Mouse (Mus musculus) bone marrow macrophage, adult 2 months (primary cell): ENCODE results near the gene Kctd4. TPM values are rescaled to one million over a fixed set of nuclear protein-coding genes. Genes with fewer than 3 reads are reported as not detected.
A peak's percentile ranks its signal among the peaks of the same experiment; 100 is the strongest.

Experiments
- H3K27ac ChIP-seq: 2 replicates; pipeline ENCODE4 v1.5.1; 2012; ENCODE audit warnings: low read depth, low read length; ENCODE audit not compliant: insufficient read depth
- H3K4me1 ChIP-seq: 2 replicates; pipeline ENCODE4 v1.6.1; 2012; ENCODE audit warnings: low read length; ENCODE audit not compliant: control insufficient read depth, insufficient read depth
- H3K4me3 ChIP-seq: 2 replicates; pipeline ENCODE4 v1.5.1; 2012; ENCODE audit warnings: mild to moderate bottlenecking, low read length, moderate library complexity; ENCODE audit not compliant: insufficient read depth
- CTCF ChIP-seq: IDR thresholded peaks from 2 replicates; pipeline ENCODE4 v1.5.1; 2012; ENCODE audit warnings: low read depth, mild to moderate bottlenecking, low read length, moderate library complexity
- POLR2A ChIP-seq: IDR thresholded peaks from 2 replicates; pipeline ENCODE4 v1.6.1; 2012; ENCODE audit warnings: mild to moderate bottlenecking, low read depth, low read length, borderline replicate concordance
- polyA plus RNA-seq: library from polyadenylated mRNA; stranded (reverse); fragments of >200 nt; gene quantifications from 2 replicates; pipeline ENCODE4 v1.2.4, GENCODE M21; 2012; ENCODE audit not compliant: missing spikeins, insufficient read depth, insufficient read length

Gene Kctd4
- polyA plus RNA-seq, 1 experiment, result not detected

GRCm38 (mm10) chr14:75986878-75987483 lies 32.2 kb downstream of the Kctd4 start:
- H3K4me1 ChIP-seq, result peaks cover 13% of the 10 kb centered on the region
- no peak overlapping the region for H3K27ac ChIP-seq
- no peak for TF ChIP-seq CTCF
- TF ChIP-seq POLR2A, result no peak
- H3K4me3 ChIP-seq, result no peak overlapping the region

GRCm38 (mm10) chr14:75989168-75989567 lies 34.4 kb downstream of the Kctd4 start:
- H3K27ac ChIP-seq, result no peak overlapping the region
- peaks cover 11% of the 10 kb centered on the region for H3K4me1 ChIP-seq
- no peak overlapping the region for H3K4me3 ChIP-seq
- TF ChIP-seq POLR2A, result no peak
- TF ChIP-seq CTCF, result no peak

- Histone ChIP-seq H3K4me1 (peaks cover 2% of the 10 kb centered on the region; the same call in 1 of the 2 replicates), H3K27ac (no peak overlapping the region), H3K4me3 (no peak overlapping the region)
- TF ChIP-seq POLR2A (no peak), CTCF (no peak)
Measured at GRCm38 (mm10) chr14:75990936-75991335, 36.1 kb downstream of the Kctd4 start.

GRCm38 (mm10) chr14:75992371-75992770 lies 37.6 kb downstream of the Kctd4 start:
- H3K4me3 ChIP-seq, result no peak overlapping the region
- TF ChIP-seq POLR2A, result no peak
- TF ChIP-seq CTCF, result no peak
- H3K27ac ChIP-seq, result no peak overlapping the region
- peaks cover 2% of the 10 kb centered on the region; the same call in 1 of the 2 replicates for H3K4me1 ChIP-seq

GRCm38 (mm10) chr14:75998082-75998481 lies 43.3 kb downstream of the Kctd4 start:
- H3K27ac ChIP-seq, result no peak overlapping the region
- H3K4me1 ChIP-seq, result peaks cover 9% of the 10 kb centered on the region
- H3K4me3 ChIP-seq, result no peak overlapping the region
- TF ChIP-seq CTCF, result no peak
- TF ChIP-seq POLR2A, result no peak

- no peak overlapping the region for H3K4me3 ChIP-seq
- no peak overlapping the region for H3K27ac ChIP-seq
- peaks cover 9% of the 10 kb centered on the region for H3K4me1 ChIP-seq
- TF ChIP-seq CTCF, result no peak
- no peak for TF ChIP-seq POLR2A
Measured at GRCm38 (mm10) chr14:76001781-76002180, 47.0 kb downstream of the Kctd4 start.

GRCm38 (mm10) chr14:76005011-76005410 lies 50.2 kb downstream of the Kctd4 start:
- TF ChIP-seq POLR2A (no peak), CTCF (no peak)
- H3K4me1 ChIP-seq, result peaks cover 15% of the 10 kb centered on the region

GRCm38 (mm10) chr14:76008174-76008573 lies 53.4 kb downstream of the Kctd4 start:
- H3K27ac ChIP-seq, result no peak overlapping the region
- TF ChIP-seq CTCF (no peak), POLR2A (no peak)
- peaks cover 15% of the 10 kb centered on the region for H3K4me1 ChIP-seq
- H3K4me3 ChIP-seq, result no peak overlapping the region

More at GRCm38 (mm10) chr14:76005011-76005410, 50.2 kb downstream of the Kctd4 start:
- H3K4me3 ChIP-seq, result no peak overlapping the region
- no peak overlapping the region for H3K27ac ChIP-seq

GRCm38 (mm10) chr14:76009185-76009584 lies 54.4 kb downstream of the Kctd4 start:
- TF ChIP-seq POLR2A, result no peak
- no peak for TF ChIP-seq CTCF
- H3K4me3 ChIP-seq, result peak overlapping the region; percentile 74
- peaks cover 17% of the 10 kb centered on the region for H3K4me1 ChIP-seq
- H3K27ac ChIP-seq, result no peak overlapping the region

- peak within 1 kb of the TSS; percentile 34 for H3K27ac ChIP-seq
- peak within 1 kb of the TSS; percentile 74 for H3K4me3 ChIP-seq
- peaks cover 17% of the 10 kb centered on the region for H3K4me1 ChIP-seq
- TF ChIP-seq CTCF (no peak), POLR2A (no peak)
Measured at GRCm38 (mm10) chr14:76010102-76011061, 55.6 kb downstream of the Kctd4 start, which contains the start of gene Gtf2f2. Gene Gtf2f2 (minus strand): TSS chr14:76010865.
